Mouse (Mus musculus) MEL (cell line): Measurements from ENCODE around the gene Kdm5a.

ENCODE experiments used
- EP300 ChIP-seq, 2 experiments: IDR thresholded peaks; 2 replicates each; pipeline ENCODE4 v1.6.1; 2011; ENCODE audit warnings: improper control_type of control experiment in 2 of 2, low read length in 2 of 2, low read depth in 1 of 2, mild to moderate bottlenecking in 1 of 2
- MAX ChIP-seq: IDR thresholded peaks from 2 replicates; pipeline ENCODE4 v1.6.1; 2011; ENCODE audit warnings: low read length, improper control_type of control experiment
- POLR2A ChIP-seq, 2 experiments: IDR thresholded peaks; 2 replicates each; pipeline ENCODE4 v1.6.1; 2011 to 2012; ENCODE audit warnings: low read length in 2 of 2, mild to moderate bottlenecking in 2 of 2, control low read depth in 1 of 2, improper control_type of control experiment in 1 of 2, low read depth in 1 of 2, moderate library complexity in 1 of 2; ENCODE audit not compliant: control insufficient read depth in 1 of 2, insufficient read depth in 1 of 2, poor library complexity in 1 of 2
- POLR2AphosphoS2 ChIP-seq: IDR thresholded peaks from 2 replicates; pipeline ENCODE4 v1.6.1; 2011; ENCODE audit warnings: low read length, improper control_type of control experiment
- USF2 ChIP-seq, 2 experiments: IDR thresholded peaks; 2 replicates each; pipeline ENCODE4 v1.6.1; 2011 to 2012; ENCODE audit warnings: improper control_type of control experiment in 2 of 2, low read length in 2 of 2, borderline replicate concordance in 1 of 2, inconsistent platforms in 1 of 2, low read depth in 1 of 2, mild to moderate bottlenecking in 1 of 2; ENCODE audit not compliant: insufficient read depth in 1 of 2
- ZC3H11A ChIP-seq: IDR thresholded peaks from 2 replicates; pipeline ENCODE4 v1.6.1; 2012; ENCODE audit warnings: low read depth, mild to moderate bottlenecking, inconsistent platforms, low read length, improper control_type of control experiment

DNA sequence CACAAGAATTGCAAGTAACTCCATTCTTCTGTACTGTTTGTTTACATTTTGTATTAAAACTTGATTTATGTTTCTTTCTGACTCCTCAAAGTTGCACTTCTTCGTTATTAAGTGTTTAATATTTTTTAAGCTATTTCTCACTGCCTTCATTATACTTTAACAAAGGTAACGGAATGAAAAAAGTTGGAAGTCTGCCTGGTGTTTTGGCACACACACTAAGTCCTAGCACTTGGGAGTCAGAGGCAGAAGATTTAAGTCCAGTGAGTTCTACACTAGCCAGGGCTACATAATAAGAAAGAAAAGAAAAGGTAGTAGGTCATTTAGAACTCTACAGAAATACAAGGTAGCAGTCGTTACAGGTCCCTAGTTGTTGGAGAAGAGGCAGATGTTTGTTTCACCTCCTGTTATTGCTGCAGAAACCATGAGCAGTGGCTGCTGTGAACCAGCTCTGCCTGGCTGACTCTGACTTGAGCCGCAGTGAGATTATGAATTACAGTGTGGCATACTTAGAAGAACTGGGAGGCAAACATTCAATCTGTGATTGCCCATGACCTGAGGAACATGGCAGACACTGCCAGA, 78.3 kb downstream of the Kdm5a start:
- no peak for TF ChIP-seq MAX
- TF ChIP-seq POLR2AphosphoS2 = no peak
- no peak for TF ChIP-seq ZC3H11A
- TF ChIP-seq USF2 (IDR thresholded peaks at IDR 0.05; ENCODE audit: borderline replicate concordance in 1 of 2, insufficient read depth in 1 of 2, low read depth in 1 of 2, low read length in 2 of 2) = no peak
- no peak for TF ChIP-seq POLR2A (IDR thresholded peaks at IDR 0.05; ENCODE audit: control insufficient read depth in 1 of 2, insufficient read depth in 1 of 2, low read depth in 1 of 2, low read length in 2 of 2, poor library complexity in 1 of 2)
- TF ChIP-seq EP300 (IDR thresholded peaks at IDR 0.05; ENCODE audit: low read depth in 1 of 2, low read length in 2 of 2) = no peak
